Mouse (Mus musculus): ENCODE results near the gene Adamtsl1.

Gene Adamtsl1

GRCm38 (mm10) chr4:85814418-85814817 lies 300.4 kb downstream of the Adamtsl1 start:
- no peak for DNase-seq (ENCODE audit: low read depth)

GRCm38 (mm10) chr4:85818504-85818903 lies 304.5 kb downstream of the Adamtsl1 start:
- DNase-seq (ENCODE audit: low read depth), result no peak

GRCm38 (mm10) chr4:85819169-85819568 lies 305.2 kb downstream of the Adamtsl1 start:
- no peak for DNase-seq (ENCODE audit: low read depth)

- DNase-seq (ENCODE audit: low read depth), result no peak
Observed at GRCm38 (mm10) chr4:85819921-85820320, 305.9 kb downstream of the Adamtsl1 start.

GRCm38 (mm10) chr4:85823952-85824704 lies 310.2 kb downstream of the Adamtsl1 start:
- no peak for DNase-seq (ENCODE audit: low read depth)

GRCm38 (mm10) chr4:85824705-85825085 lies 310.7 kb downstream of the Adamtsl1 start:
- DNase-seq (ENCODE audit: low read depth), result no peak

GRCm38 (mm10) chr4:85837058-85837457 lies 323.1 kb downstream of the Adamtsl1 start:
- no peak for DNase-seq (ENCODE audit: low read depth)

GRCm38 (mm10) chr4:85837532-85837965 lies 323.6 kb downstream of the Adamtsl1 start:
- no peak for DNase-seq (ENCODE audit: low read depth)

GRCm38 (mm10) chr4:85838031-85838430 lies 324.1 kb downstream of the Adamtsl1 start:
- no peak for DNase-seq (ENCODE audit: low read depth)

- DNase-seq (ENCODE audit: low read depth), result no peak
Observed at GRCm38 (mm10) chr4:85842113-85842512, 328.1 kb downstream of the Adamtsl1 start.

GRCm38 (mm10) chr4:85844381-85844780 lies 330.4 kb downstream of the Adamtsl1 start:
- DNase-seq (ENCODE audit: low read depth), result no peak

- DNase-seq (ENCODE audit: low read depth), result no peak
Observed at GRCm38 (mm10) chr4:85845931-85846330, 332.0 kb downstream of the Adamtsl1 start.

GRCm38 (mm10) chr4:85853401-85853800 lies 339.4 kb downstream of the Adamtsl1 start:
- no peak for DNase-seq (ENCODE audit: low read depth)

- no peak for DNase-seq (ENCODE audit: low read depth)
Observed at GRCm38 (mm10) chr4:85854507-85854906, 340.5 kb downstream of the Adamtsl1 start.

GRCm38 (mm10) chr4:85879376-85879775 lies 365.4 kb downstream of the Adamtsl1 start:
- DNase-seq (ENCODE audit: low read depth), result no peak

GRCm38 (mm10) chr4:85881318-85881717 lies 367.3 kb downstream of the Adamtsl1 start:
- no peak for DNase-seq (ENCODE audit: low read depth)

GRCm38 (mm10) chr4:85884031-85884430 lies 370.1 kb downstream of the Adamtsl1 start:
- DNase-seq (ENCODE audit: low read depth), result no peak

- DNase-seq (ENCODE audit: low read depth), result no peak
Observed at GRCm38 (mm10) chr4:85889877-85890598, 376.1 kb downstream of the Adamtsl1 start.

- DNase-seq (ENCODE audit: low read depth), result no peak
Observed at GRCm38 (mm10) chr4:85901316-85901715, 387.3 kb downstream of the Adamtsl1 start.

- no peak for DNase-seq (ENCODE audit: low read depth)
Observed at GRCm38 (mm10) chr4:85904217-85904616, 390.2 kb downstream of the Adamtsl1 start.

GRCm38 (mm10) chr4:85916034-85916433 lies 402.1 kb downstream of the Adamtsl1 start:
- no peak for DNase-seq (ENCODE audit: low read depth)

- DNase-seq (ENCODE audit: low read depth), result no peak
Observed at GRCm38 (mm10) chr4:85918366-85918765, 404.4 kb downstream of the Adamtsl1 start.

GRCm38 (mm10) chr4:85920474-85920873 lies 406.5 kb downstream of the Adamtsl1 start:
- no peak for DNase-seq (ENCODE audit: low read depth)

Measured in c-Kit-positive CD71-negative TER-119-negative erythroid progenitor cells, embryonic 14.5 days (primary cell).